Mouse (Mus musculus): ENCODE results near the gene Cstf3. TPM values are rescaled to one million over a fixed set of nuclear protein-coding genes. Genes with fewer than 3 reads are reported as not detected.

Gene Cstf3
- polyA plus RNA-seq, 2 experiments: 52.2 to 52.9 TPM

DNA sequence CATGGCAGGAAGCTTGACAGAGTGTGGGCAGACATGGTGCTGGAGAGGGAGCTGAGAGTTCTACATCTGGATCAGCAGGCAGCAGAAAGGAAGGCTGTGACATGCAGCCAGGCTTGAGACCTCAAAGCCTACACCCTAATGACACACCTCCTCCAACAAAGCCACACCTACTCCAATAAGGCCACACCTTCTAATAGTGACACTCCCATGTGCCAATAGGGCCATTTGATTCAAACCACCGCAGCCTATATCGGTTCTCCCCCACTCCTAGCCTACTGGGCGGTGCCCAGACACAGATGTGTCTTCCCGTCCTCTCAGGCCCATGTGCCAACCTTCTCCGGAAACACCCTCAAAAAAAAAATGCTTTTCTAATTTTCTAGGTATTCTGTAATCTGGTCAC is 12.3 kb upstream of the Cstf3 start:
- Histone ChIP-seq H3K36me3 (ENCODE audit: control insufficient read depth, insufficient read depth, low read length) (no peaks in the 10 kb centered on the region), H3K27me3 (ENCODE audit: control insufficient read depth, insufficient read depth, low read length) (no peaks in the 10 kb centered on the region), H3K9me3 (ENCODE audit: control insufficient read depth, low read length) (no peaks in the 10 kb centered on the region), H3K4me2 (replicated peaks; ENCODE audit: low read depth, low read length, severe bottlenecking) (no peak overlapping the region), H3K9ac (ENCODE audit: low read depth, low read length, severe bottlenecking) (no peak overlapping the region), H3K4me1 (ENCODE audit: control insufficient read depth, insufficient read depth, low read length) (no peaks in the 10 kb centered on the region), H3K4me3 (replicated peaks; ENCODE audit: low read length) (no peak overlapping the region), H3K27ac (replicated peaks; ENCODE audit: low read depth, low read length) (no peak overlapping the region)
- ATAC-seq (ENCODE audit: low FRiP score, low read depth) (no peak), DNase-seq (ENCODE audit: low spot score) (no peak)
- WGBS: 65% methylated on average over 5 of the region's 5 CpGs
- TF ChIP-seq POLR2A (IDR thresholded peaks at IDR 0.05; ENCODE audit: borderline replicate concordance, extremely low read depth, insufficient read depth, insufficient read length): no peak

DNA sequence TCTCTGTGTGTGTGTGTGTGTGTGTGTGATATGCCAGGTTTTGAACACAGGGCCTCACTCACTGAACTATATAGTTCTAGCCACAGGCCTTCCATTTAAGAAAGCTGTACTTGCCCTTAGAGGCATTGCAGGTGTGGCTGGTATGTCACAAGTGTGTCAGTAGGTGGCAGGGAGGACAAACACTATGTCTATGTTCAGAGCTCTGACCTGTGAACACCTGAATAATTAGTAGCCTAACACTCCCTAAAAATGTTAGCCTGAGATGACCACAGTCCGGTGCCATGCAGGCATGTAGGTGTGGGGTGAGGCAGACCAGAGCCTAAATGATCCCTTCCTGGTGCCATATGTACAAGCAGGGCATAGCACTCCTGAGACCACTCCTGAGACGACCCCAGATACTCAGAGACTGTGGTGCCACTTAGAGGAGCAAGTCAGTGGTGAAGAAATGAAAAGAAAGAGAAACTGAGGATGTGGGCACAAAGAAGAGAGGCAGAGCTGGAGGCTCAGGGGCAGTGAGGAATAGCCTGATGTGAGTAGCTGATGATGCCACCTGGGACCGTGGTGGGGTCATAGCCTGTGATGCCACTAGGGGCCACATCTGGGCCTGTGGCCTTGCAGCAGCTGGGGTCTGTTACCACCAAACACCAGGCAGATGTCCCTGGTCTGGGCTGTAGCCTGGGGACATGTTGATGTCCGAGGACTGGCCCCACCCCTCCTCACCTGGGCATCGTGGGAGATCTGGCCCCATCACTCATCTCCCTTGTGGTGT is 11.3 kb upstream of the Cstf3 start:
- WGBS: 73% methylated on average over 5 of the region's 5 CpGs
- TF ChIP-seq POLR2A (IDR thresholded peaks at IDR 0.05; ENCODE audit: borderline replicate concordance, extremely low read depth, insufficient read depth, insufficient read length): no peak
- Histone ChIP-seq H3K4me1 (ENCODE audit: control insufficient read depth, insufficient read depth, low read length) (no peaks in the 10 kb centered on the region), H3K27ac (replicated peaks; ENCODE audit: low read depth, low read length) (no peak overlapping the region), H3K4me3 (replicated peaks; ENCODE audit: low read length) (no peak overlapping the region), H3K9ac (ENCODE audit: low read depth, low read length, severe bottlenecking) (no peak overlapping the region), H3K4me2 (replicated peaks; ENCODE audit: low read depth, low read length, severe bottlenecking) (no peak overlapping the region), H3K36me3 (ENCODE audit: control insufficient read depth, insufficient read depth, low read length) (no peaks in the 10 kb centered on the region), H3K9me3 (ENCODE audit: control insufficient read depth, low read length) (no peaks in the 10 kb centered on the region), H3K27me3 (ENCODE audit: control insufficient read depth, insufficient read depth, low read length) (no peaks in the 10 kb centered on the region)
- no peak for DNase-seq (ENCODE audit: low spot score)
- ATAC-seq (ENCODE audit: low FRiP score, low read depth): no peak

- Histone ChIP-seq H3K9ac (ENCODE audit: low read depth, low read length, severe bottlenecking) (no peak overlapping the region), H3K4me1 (ENCODE audit: control insufficient read depth, insufficient read depth, low read length) (no peaks in the 10 kb centered on the region), H3K27ac (replicated peaks; ENCODE audit: low read depth, low read length) (no peak overlapping the region), H3K27me3 (ENCODE audit: control insufficient read depth, insufficient read depth, low read length) (no peaks in the 10 kb centered on the region), H3K4me3 (replicated peaks; ENCODE audit: low read length) (no peak overlapping the region), H3K9me3 (ENCODE audit: control insufficient read depth, low read length) (no peaks in the 10 kb centered on the region), H3K4me2 (replicated peaks; ENCODE audit: low read depth, low read length, severe bottlenecking) (no peak overlapping the region), H3K36me3 (ENCODE audit: control insufficient read depth, insufficient read depth, low read length) (no peaks in the 10 kb centered on the region)
- WGBS: 74% methylated on average over 7 of the region's 7 CpGs
- no peak for TF ChIP-seq POLR2A (IDR thresholded peaks at IDR 0.05; ENCODE audit: borderline replicate concordance, extremely low read depth, insufficient read depth, insufficient read length)
- DNase-seq (ENCODE audit: low spot score) (no peak), ATAC-seq (ENCODE audit: low FRiP score, low read depth) (no peak)
These were observed 10.4 kb upstream of the Cstf3 start for GRCm38 (mm10) chr2:104579784-104580446.

- no peak overlapping the region for H3K4me3 ChIP-seq (replicated peaks; ENCODE audit: low read length)
- no peaks in the 10 kb centered on the region for H3K27me3 ChIP-seq (ENCODE audit: control insufficient read depth, insufficient read depth, low read length)
- H3K27ac ChIP-seq (replicated peaks; ENCODE audit: low read depth, low read length): no peak overlapping the region
- no peaks in the 10 kb centered on the region for H3K36me3 ChIP-seq (ENCODE audit: control insufficient read depth, insufficient read depth, low read length)
- DNase-seq (ENCODE audit: low spot score) (no peak), ATAC-seq (ENCODE audit: low FRiP score, low read depth) (no peak)
- H3K4me1 ChIP-seq (ENCODE audit: control insufficient read depth, insufficient read depth, low read length): no peaks in the 10 kb centered on the region
- H3K9ac ChIP-seq (ENCODE audit: low read depth, low read length, severe bottlenecking): no peak overlapping the region
- no peak overlapping the region for H3K4me2 ChIP-seq (replicated peaks; ENCODE audit: low read depth, low read length, severe bottlenecking)
- no peak for TF ChIP-seq POLR2A (IDR thresholded peaks at IDR 0.05; ENCODE audit: borderline replicate concordance, extremely low read depth, insufficient read depth, insufficient read length)
- no peaks in the 10 kb centered on the region for H3K9me3 ChIP-seq (ENCODE audit: control insufficient read depth, low read length)
- 77% methylated on average over 9 of the region's 9 CpGs for WGBS
These were observed 8.9 kb upstream of the Cstf3 start for GRCm38 (mm10) chr2:104581281-104581879.

GRCm38 (mm10) chr2:104583032-104583431 is 7.3 kb upstream of the Cstf3 start:
- ATAC-seq (ENCODE audit: low FRiP score, low read depth): no peak
- 80% methylated on average over 6 of the region's 6 CpGs for WGBS
- TF ChIP-seq POLR2A (IDR thresholded peaks at IDR 0.05; ENCODE audit: borderline replicate concordance, extremely low read depth, insufficient read depth, insufficient read length): no peak

More at GRCm38 (mm10) chr2:104583032-104583431, 7.3 kb upstream of the Cstf3 start:
- DNase-seq (ENCODE audit: low spot score): no peak
- H3K4me3 ChIP-seq (replicated peaks; ENCODE audit: low read length): no peak overlapping the region
- H3K9ac ChIP-seq (ENCODE audit: low read depth, low read length, severe bottlenecking): no peak overlapping the region
- no peaks in the 10 kb centered on the region for H3K36me3 ChIP-seq (ENCODE audit: control insufficient read depth, insufficient read depth, low read length)
- H3K27ac ChIP-seq (replicated peaks; ENCODE audit: low read depth, low read length): no peak overlapping the region
- no peaks in the 10 kb centered on the region for H3K9me3 ChIP-seq (ENCODE audit: control insufficient read depth, low read length)
- H3K27me3 ChIP-seq (ENCODE audit: control insufficient read depth, insufficient read depth, low read length): no peaks in the 10 kb centered on the region
- no peaks in the 10 kb centered on the region for H3K4me1 ChIP-seq (ENCODE audit: control insufficient read depth, insufficient read depth, low read length)
- no peak overlapping the region for H3K4me2 ChIP-seq (replicated peaks; ENCODE audit: low read depth, low read length, severe bottlenecking)
